In the genomic region with DNA sequence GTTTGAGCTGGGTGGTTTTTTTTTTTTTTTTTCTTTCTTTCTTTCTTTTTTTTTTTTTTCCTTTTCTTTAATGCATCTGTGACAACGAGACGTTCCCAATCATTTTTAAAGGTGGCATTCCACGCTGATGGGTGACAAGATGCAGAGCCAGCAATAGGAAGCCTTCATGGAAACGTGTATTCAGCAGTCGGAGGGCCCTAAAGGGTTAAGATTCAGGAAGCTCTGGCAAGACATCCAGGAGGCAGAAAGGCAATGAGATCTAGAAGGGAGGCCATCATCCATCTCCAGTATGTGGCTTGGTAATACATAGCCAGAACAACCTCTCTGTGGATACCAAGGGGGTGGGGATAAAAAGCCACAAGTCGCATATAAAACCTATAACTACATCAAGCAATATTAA, we compare ENCODE assay signal across 8 mouse cellular contexts.
A peak's percentile ranks its signal among the peaks of the same experiment; 100 is the strongest.
DNase-seq lines count a peak whose midpoint lies in the region; ATAC-seq and TF ChIP-seq lines count a peak whose summit lies in the region.

No protein-coding gene starts in this region.

- WGBS in heart, embryonic 10.5 days: 13% methylated on average over 6 of the region's 6 CpGs
- whole genome bisulfite sequencing in forebrain, postnatal 0 days: 5% methylated on average over 6 of the region's 6 CpGs

- peak overlapping the region; percentile 99 for H3K9ac ChIP-seq in forebrain, postnatal 0 days

- peaks cover 24% of the 10 kb centered on the region for H3K4me1 ChIP-seq in heart, embryonic 10.5 days
- peaks cover 25% of the 10 kb centered on the region for H3K4me1 ChIP-seq in forebrain, postnatal 0 days (ENCODE audit: insufficient read depth)

- H3K4me3 ChIP-seq in heart, embryonic 10.5 days: peak overlapping the region; percentile 91
- peak overlapping the region; percentile 91 for H3K4me3 ChIP-seq in forebrain, postnatal 0 days (ENCODE audit: low read depth, low read length)

- H3K4me2 ChIP-seq in forebrain, postnatal 0 days (ENCODE audit: low read depth): peak overlapping the region; percentile 74

- no peak for TF ChIP-seq CTCF in forebrain, postnatal 0 days (IDR thresholded peaks at IDR 0.05; ENCODE audit: low read depth)

- DNase-seq in heart, embryonic 10.5 days (ENCODE audit: low spot score): no peak
- no peak for DNase-seq in heart, adult 9 months (ENCODE audit: low spot score in 2 of 2)
- peak; percentile 65 for DNase-seq in brain, adult 2 months (ENCODE audit: low read depth, low spot score)
- peak; percentile 80 for DNase-seq in forebrain, postnatal 0 days
- DNase-seq in mesoderm, embryonic 11.5 days (ENCODE audit: low read depth, low spot score): peak; percentile 44
- DNase-seq in right cerebral cortex, adult 18-20 months: no peak
- DNase-seq in T-cell, adult 2 months (ENCODE audit: low spot score): no peak
- DNase-seq in ovary, adult 18-20 months (ENCODE audit: low spot score): no peak

- peak overlapping the region; percentile 96 for H3K27ac ChIP-seq in heart, embryonic 10.5 days
- H3K27ac ChIP-seq in forebrain, postnatal 0 days (ENCODE audit: low read depth, low read length): peak overlapping the region; percentile 100

- peak; percentile 32 for ATAC-seq in forebrain, postnatal 0 days

- no peaks in the 10 kb centered on the region for H3K9me3 ChIP-seq in heart, embryonic 10.5 days
- no peaks in the 10 kb centered on the region for H3K9me3 ChIP-seq in forebrain, postnatal 0 days (ENCODE audit: low read length)

- no peaks in the 10 kb centered on the region for H3K36me3 ChIP-seq in heart, embryonic 10.5 days
- H3K36me3 ChIP-seq in forebrain, postnatal 0 days (ENCODE audit: insufficient read depth): no peaks in the 10 kb centered on the region

- no peaks in the 10 kb centered on the region for H3K27me3 ChIP-seq in heart, embryonic 10.5 days (ENCODE audit: insufficient read depth, poor library complexity, severe bottlenecking)
- H3K27me3 ChIP-seq in forebrain, postnatal 0 days (ENCODE audit: insufficient read depth, low read length): no peaks in the 10 kb centered on the region

Comparison
In these comparisons a context has a peak if more than half of its experiments do, and no peak if none do; other contexts are left out.
1. DNase-seq: peak in brain, adult 2 months (single experiment), forebrain, postnatal 0 days (single experiment) and mesoderm, embryonic 11.5 days (single experiment); none in heart, embryonic 10.5 days (single experiment), heart, adult 9 months (0 of 2), right cerebral cortex, adult 18-20 months (single experiment), T-cell, adult 2 months (single experiment) and ovary, adult 18-20 months (single experiment).